10 mouse cellular contexts compared by ENCODE assay signal in the genomic region with DNA sequence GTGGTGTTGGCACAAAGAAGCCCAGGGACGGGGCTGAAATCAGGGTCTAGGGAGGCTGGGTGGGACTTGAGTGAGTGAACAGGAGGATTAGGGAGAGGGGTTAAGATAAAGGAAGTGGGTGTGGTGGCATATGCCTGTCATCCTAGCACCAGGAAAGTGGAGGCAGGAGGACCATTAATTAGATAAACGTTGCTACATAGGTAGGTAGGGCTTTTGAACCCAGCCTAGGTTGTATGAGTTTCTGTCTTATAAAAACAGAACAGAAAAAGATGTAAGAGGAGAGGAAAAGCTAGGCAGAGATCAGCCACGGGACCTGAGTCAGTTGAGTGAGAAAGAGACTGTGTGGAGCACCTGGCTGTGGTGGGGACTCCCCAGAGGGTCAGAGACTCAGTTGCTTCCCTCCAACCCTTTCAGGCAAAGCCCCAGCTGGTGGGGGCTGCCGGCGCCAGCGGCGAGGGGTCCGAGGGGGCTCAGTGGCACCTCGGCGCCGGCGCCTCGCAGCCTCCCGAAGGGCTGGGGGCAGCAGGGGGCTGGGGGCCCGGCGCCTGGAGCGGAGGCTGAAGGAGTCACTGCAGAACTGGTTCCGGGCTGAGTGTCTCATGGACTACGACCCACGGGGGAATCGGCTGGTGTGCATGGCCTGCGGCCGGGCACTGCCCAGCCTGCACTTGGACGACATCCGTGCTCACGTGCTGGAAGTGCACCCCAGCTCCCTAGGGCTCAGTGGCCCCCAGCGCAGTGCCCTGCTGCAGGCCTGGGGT. TPM values are rescaled to one million over a fixed set of nuclear protein-coding genes. Genes with fewer than 3 reads are reported as not detected.
DNase-seq lines count a peak whose midpoint lies in the region; ATAC-seq lines count a peak whose summit lies in the region.
"Had no signal": no experiment of that assay in that cellular context is flagged by ENCODE, and none has a peak within 500 bp of the region (broad histone marks: within the 10 kb centered on the region; RNA-seq: fewer than 3 reads in every experiment).

No protein-coding gene starts in this region.

- no peak for ATAC-seq in heart, embryonic 13.5 days (ENCODE audit: extremely low read depth, insufficient number of reproducible peaks, low FRiP score, low TSS enrichment)
- ATAC-seq in embryonic facial prominence, embryonic 11.5 days (replicated peaks; ENCODE audit: insufficient number of reproducible peaks, low FRiP score, low TSS enrichment, low read depth) = no peak
- ATAC-seq in midbrain, embryonic 16.5 days = no peak
- no peak for ATAC-seq in megakaryocyte, adult 5-6 weeks (ENCODE audit: poor library complexity, severe bottlenecking)

- no peaks in the 10 kb centered on the region for H3K27me3 ChIP-seq in heart, embryonic 13.5 days (replicated peaks)
- no peaks in the 10 kb centered on the region for H3K27me3 ChIP-seq in embryonic facial prominence, embryonic 11.5 days (ENCODE audit: control insufficient read depth, insufficient read depth, low read length)
- no peaks in the 10 kb centered on the region for H3K27me3 ChIP-seq in midbrain, embryonic 16.5 days (ENCODE audit: control insufficient read depth, insufficient read depth, low read depth, low read length)

- no peak for DNase-seq in heart, adult 8-10 months (ENCODE audit: low spot score)
- no peak for DNase-seq in embryonic facial prominence, embryonic 11.5 days (ENCODE audit: low spot score)
- peak; percentile 13 for DNase-seq in heart, postnatal 4 days
- no peak for DNase-seq in gastrocnemius, postnatal 10 days
- DNase-seq in lung, postnatal 36 days = no peak
- DNase-seq: spleen, adult 18-20 months had no signal

- peak overlapping the region; percentile 31 for H3K4me3 ChIP-seq in heart, embryonic 13.5 days
- 0 out of 2 replicates have a peak overlapping the region, but pooled peaks have one; percentile 1 for H3K4me3 ChIP-seq in embryonic facial prominence, embryonic 11.5 days (ENCODE audit: low read depth, low read length)
- H3K4me3 ChIP-seq in midbrain, embryonic 16.5 days (ENCODE audit: low read depth, low read length) = 0 out of 2 replicates have a peak overlapping the region, but pooled peaks have one; percentile 6

- peak overlapping the region; percentile 73 for H3K9ac ChIP-seq in heart, embryonic 13.5 days
- H3K9ac ChIP-seq in embryonic facial prominence, embryonic 11.5 days (replicated peaks; ENCODE audit: low read length) = peak overlapping the region; percentile 28
- peak overlapping the region; percentile 68 for H3K9ac ChIP-seq in midbrain, embryonic 16.5 days (ENCODE audit: low read depth, low read length)

- H3K27ac ChIP-seq in heart, embryonic 13.5 days (replicated peaks) = peak overlapping the region; percentile 74
- 0 out of 2 replicates have a peak overlapping the region, but pooled peaks have one; percentile 8 for H3K27ac ChIP-seq in embryonic facial prominence, embryonic 11.5 days (replicated peaks; ENCODE audit: low read depth, low read length)
- H3K27ac ChIP-seq in midbrain, embryonic 16.5 days (ENCODE audit: low read length) = peak overlapping the region; percentile 86
- H3K27ac ChIP-seq: kidney, postnatal 0 days had no signal

- H3K9me3 ChIP-seq in heart, embryonic 13.5 days = no peaks in the 10 kb centered on the region
- no peaks in the 10 kb centered on the region for H3K9me3 ChIP-seq in embryonic facial prominence, embryonic 11.5 days (replicated peaks; ENCODE audit: control insufficient read depth, low read length)
- H3K9me3 ChIP-seq in midbrain, embryonic 16.5 days (replicated peaks; ENCODE audit: control insufficient read depth, low read length, poor library complexity, severe bottlenecking) = no peaks in the 10 kb centered on the region

- H3K4me2 ChIP-seq in heart, embryonic 13.5 days = peak overlapping the region; percentile 60
- peak overlapping the region; percentile 42 for H3K4me2 ChIP-seq in embryonic facial prominence, embryonic 11.5 days (ENCODE audit: low read depth, low read length)
- peak overlapping the region; percentile 58; the same call in 1 of the 2 replicates for H3K4me2 ChIP-seq in midbrain, embryonic 16.5 days (ENCODE audit: low read length)

- peaks cover 62% of the 10 kb centered on the region for H3K36me3 ChIP-seq in heart, embryonic 13.5 days
- peaks cover 13% of the 10 kb centered on the region for H3K36me3 ChIP-seq in embryonic facial prominence, embryonic 11.5 days (replicated peaks; ENCODE audit: control insufficient read depth, insufficient read depth, low read depth, low read length)
- peaks cover 4% of the 10 kb centered on the region; the same call in 1 of the 2 replicates for H3K36me3 ChIP-seq in midbrain, embryonic 16.5 days (ENCODE audit: control insufficient read depth, insufficient read depth, low read length)

- WGBS in heart, embryonic 13.5 days = 60% methylated on average over 27 of the region's 27 CpGs
- WGBS in embryonic facial prominence, embryonic 11.5 days = 42% methylated on average over 20 of the region's 27 CpGs
- WGBS in midbrain, embryonic 16.5 days = 34% methylated on average over 27 of the region's 27 CpGs

- H3K4me1 ChIP-seq in heart, embryonic 13.5 days = peaks cover 77% of the 10 kb centered on the region
- H3K4me1 ChIP-seq in embryonic facial prominence, embryonic 11.5 days (ENCODE audit: control insufficient read depth, insufficient read depth, low read length) = peaks cover 32% of the 10 kb centered on the region
- peaks cover 67% of the 10 kb centered on the region for H3K4me1 ChIP-seq in midbrain, embryonic 16.5 days (ENCODE audit: control insufficient read depth, insufficient read depth, low read length)

RNA-seq across cellular contexts. Expression of gene 2700081O15Rik, which starts 3.6 kb away (rescaled TPM):
- 3.5 and 3.7 TPM in 2 replicates for polyA plus RNA-seq in heart, embryonic 13.5 days (2015; fragmentation: Nextera tagmentation; extraction: Ambion mirVana)
- 10 to 100 TPM; 11.5 to 12.0 (median 11.8) TPM for total RNA-seq in heart, adult 8-10 months (2022)
- polyA plus RNA-seq in embryonic facial prominence, embryonic 11.5 days (2014; fragmentation: Nextera tagmentation; extraction: Ambion mirVana) = 10.4 and 11.4 TPM in 2 replicates
- 10 to 100 TPM; 28.4 to 28.5 TPM for total RNA-seq in heart, postnatal 4 days (2021)
- polyA plus RNA-seq in midbrain, embryonic 16.5 days (2015; fragmentation: Nextera tagmentation; extraction: Ambion mirVana) = 11.0 and 12.0 TPM in 2 replicates
- total RNA-seq in megakaryocyte, adult 5-6 weeks (2015) = 0.41 and 0.98 TPM in 2 replicates
- total RNA-seq in megakaryocyte, adult 5-6 weeks (2017) = 0.51 and 0.61 TPM in 2 replicates
- 10 to 100 TPM; 14.6 to 22.1 TPM for total RNA-seq in gastrocnemius, postnatal 10 days (2021)

RNA-seq across cellular contexts. Expression of gene Spindoc, which starts 38.2 kb away (rescaled TPM):
- 18.8 and 22.3 TPM in 2 replicates for polyA plus RNA-seq in heart, embryonic 13.5 days (2015; fragmentation: Nextera tagmentation; extraction: Ambion mirVana)
- total RNA-seq in heart, adult 8-10 months (2022) = 10 to 100 TPM; 13.3 to 15.1 (median 13.8) TPM
- 22.4 and 24.8 TPM in 2 replicates for polyA plus RNA-seq in embryonic facial prominence, embryonic 11.5 days (2014; fragmentation: Nextera tagmentation; extraction: Ambion mirVana)
- 10 to 100 TPM; 29.4 to 30.8 TPM for total RNA-seq in heart, postnatal 4 days (2021)
- polyA plus RNA-seq in midbrain, embryonic 16.5 days (2015; fragmentation: Nextera tagmentation; extraction: Ambion mirVana) = 30.7 and 32.3 TPM in 2 replicates
- 6.8 and 9.4 TPM in 2 replicates for total RNA-seq in megakaryocyte, adult 5-6 weeks (2015)
- 5.8 and 9.0 TPM in 2 replicates for total RNA-seq in megakaryocyte, adult 5-6 weeks (2017)
- total RNA-seq in gastrocnemius, postnatal 10 days (2021) = 10 to 100 TPM; 11.8 to 17.2 TPM

Comparison
In these comparisons a context has a peak if more than half of its experiments do, and no peak if none do; other contexts are left out.
1. H3K27ac ChIP-seq: peak in every context shown above with its lines; median percentile 86 in midbrain, embryonic 16.5 days; 74 in heart, embryonic 13.5 days; 8 in embryonic facial prominence, embryonic 11.5 days.
2. RNA of gene 2700081O15Rik, which starts 3.6 kb away (total RNA-seq): 28.4 to 28.5 TPM in heart, postnatal 4 days, 14.6 to 22.1 TPM in gastrocnemius, postnatal 10 days and 11.5 to 12.0 TPM in heart, adult 8-10 months; 0.41 to 0.98 TPM in megakaryocyte, adult 5-6 weeks; every median in the first group is over 4 times any median in the second.
3. Peak in every context shown above with its lines, with median percentiles within 50 percentile points of each other: H3K4me2 ChIP-seq, H3K4me3 ChIP-seq and H3K9ac ChIP-seq.